Mouse (Mus musculus) cortical plate, adult 2 months (tissue): ENCODE results near the gene Tex21. TPM values are rescaled to one million over a fixed set of nuclear protein-coding genes. Genes with fewer than 3 reads are reported as not detected.
"Not testable (repeated sequence)": the region's sequence is repeated elsewhere in the genome, so short reads cannot be mapped to it uniquely, and the experiment has no call there.

Experiments used
- H3K27ac ChIP-seq: fragments of 200-500 bp; 2 replicates; pipeline ENCODE4 v1.5.1; 2012; ENCODE audit warnings: low read length, control low read depth, inconsistent platforms; ENCODE audit not compliant: insufficient read depth
- H3K4me1 ChIP-seq: fragments of 200-500 bp; 2 replicates; pipeline ENCODE4 v1.6.1; 2011; ENCODE audit warnings: low read length; ENCODE audit not compliant: control insufficient read depth, insufficient read depth
- H3K4me3 ChIP-seq: fragments of 200-500 bp; 2 replicates; pipeline ENCODE4 v1.5.1; 2011; ENCODE audit warnings: mild to moderate bottlenecking, low read length, control low read depth; ENCODE audit not compliant: insufficient read depth
- CTCF ChIP-seq: fragments of 200-500 bp; IDR thresholded peaks from 2 replicates; pipeline ENCODE4 v1.5.1; 2011; ENCODE audit warnings: mild to moderate bottlenecking, control low read depth, low read length; ENCODE audit not compliant: insufficient read depth; ENCODE audit errors: extremely low read depth
- POLR2A ChIP-seq: fragments of 200-500 bp; IDR thresholded peaks from 2 replicates; pipeline ENCODE4 v1.6.1; 2011; ENCODE audit warnings: mild to moderate bottlenecking, low read length, control low read depth; ENCODE audit not compliant: insufficient read depth; ENCODE audit errors: extremely low read depth
- polyA plus RNA-seq: library from polyadenylated mRNA; depleted of rRNA; stranded (reverse); fragments of >200 nt; gene quantifications from 2 replicates; pipeline ENCODE4 v1.2.3, GENCODE M21; 2012

The Tex21 gene
- polyA plus RNA-seq, 1 experiment = not detected

GRCm38 (mm10) chr12:76241833-76242232, 4.7 kb downstream of the Tex21 start:
- Histone ChIP-seq H3K4me3 (no peak overlapping the region), H3K27ac (no peak overlapping the region), H3K4me1 (no peaks in the 10 kb centered on the region)
- no peak for TF ChIP-seq CTCF
- no peak for TF ChIP-seq POLR2A

GRCm38 (mm10) chr12:76241084-76241483, 5.5 kb downstream of the Tex21 start:
- no peak for TF ChIP-seq POLR2A
- no peak for TF ChIP-seq CTCF
- no peaks in the 10 kb centered on the region for H3K4me1 ChIP-seq
- no peak overlapping the region for H3K27ac ChIP-seq
- H3K4me3 ChIP-seq = no peak overlapping the region

DNA sequence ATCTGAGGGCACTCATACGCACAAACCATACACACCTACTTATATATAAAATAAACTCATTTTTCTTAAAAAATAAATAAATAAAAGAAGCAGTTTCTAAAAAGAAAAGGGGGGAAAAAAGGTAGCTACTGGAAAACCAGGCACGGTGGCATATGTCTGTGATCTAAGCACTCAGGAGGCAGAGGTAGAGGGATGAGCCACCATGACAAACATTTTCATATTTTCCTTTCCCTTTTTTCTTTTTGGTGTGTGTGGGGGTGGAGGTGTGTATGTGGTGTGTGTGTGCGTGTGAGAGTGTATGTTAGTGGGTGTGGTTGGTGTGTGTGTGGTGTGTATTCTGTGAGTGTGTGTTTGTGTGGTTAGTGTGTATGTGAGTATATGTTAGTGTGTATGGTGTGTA, 5.9 kb downstream of the Tex21 start:
- no peak overlapping the region for H3K27ac ChIP-seq
- H3K4me3 ChIP-seq = no peak overlapping the region
- TF ChIP-seq CTCF (no peak), POLR2A (no peak)
- H3K4me1 ChIP-seq = no peaks in the 10 kb centered on the region

- no peak overlapping the region for H3K27ac ChIP-seq
- H3K4me3 ChIP-seq = no peak overlapping the region
- TF ChIP-seq POLR2A = no peak
- no peak for TF ChIP-seq CTCF
- H3K4me1 ChIP-seq = no peaks in the 10 kb centered on the region
Measured at GRCm38 (mm10) chr12:76239839-76240571, 6.5 kb downstream of the Tex21 start.

DNA sequence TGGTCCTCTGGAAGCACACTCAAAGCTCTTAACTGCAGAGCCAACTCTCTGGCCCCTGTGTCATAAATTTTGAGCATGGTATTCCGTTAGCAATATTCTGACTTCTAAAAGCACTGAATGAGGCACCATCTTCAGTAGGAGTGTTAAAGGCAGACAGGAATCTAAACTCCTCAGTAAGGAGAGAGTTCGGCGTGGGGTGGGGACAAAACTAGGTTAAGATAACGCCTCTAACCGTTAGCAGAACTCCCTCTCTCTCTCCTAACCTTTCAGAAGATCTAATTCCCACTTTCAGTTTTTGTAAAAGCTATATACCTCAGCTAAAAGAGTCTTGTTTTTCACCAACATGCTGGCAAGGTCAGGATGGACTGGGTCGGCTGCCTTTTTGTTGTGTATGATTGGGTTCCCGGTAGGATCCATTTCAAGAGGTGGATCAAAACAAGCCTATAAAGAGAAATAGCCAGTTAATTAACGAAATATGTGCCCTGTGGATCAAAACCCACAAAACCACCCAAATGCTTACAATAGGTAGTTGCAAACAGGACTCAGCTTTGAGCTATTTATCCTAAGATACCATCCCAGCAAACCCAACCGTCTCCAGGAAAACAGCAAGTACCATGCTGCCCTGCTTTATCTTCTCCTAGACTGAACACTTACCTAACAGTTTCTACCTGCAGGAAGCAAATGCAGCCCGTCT, 7.3 kb downstream of the Tex21 start:
- Histone ChIP-seq H3K4me3 (no peak overlapping the region), H3K27ac (no peak overlapping the region), H3K4me1 (no peaks in the 10 kb centered on the region)
- TF ChIP-seq POLR2A (no peak), CTCF (no peak)

- Histone ChIP-seq H3K4me3 (no peak overlapping the region), H3K27ac (no peak overlapping the region), H3K4me1 (no peaks in the 10 kb centered on the region)
- no peak for TF ChIP-seq CTCF
- no peak for TF ChIP-seq POLR2A
Measured at GRCm38 (mm10) chr12:76235253-76235652, 11.3 kb downstream of the Tex21 start.

GRCm38 (mm10) chr12:76230644-76231043, 15.9 kb downstream of the Tex21 start:
- TF ChIP-seq CTCF (no peak), POLR2A (no peak)
- H3K4me3 ChIP-seq = no peak overlapping the region
- H3K4me1 ChIP-seq = no peaks in the 10 kb centered on the region
- no peak overlapping the region for H3K27ac ChIP-seq

DNA sequence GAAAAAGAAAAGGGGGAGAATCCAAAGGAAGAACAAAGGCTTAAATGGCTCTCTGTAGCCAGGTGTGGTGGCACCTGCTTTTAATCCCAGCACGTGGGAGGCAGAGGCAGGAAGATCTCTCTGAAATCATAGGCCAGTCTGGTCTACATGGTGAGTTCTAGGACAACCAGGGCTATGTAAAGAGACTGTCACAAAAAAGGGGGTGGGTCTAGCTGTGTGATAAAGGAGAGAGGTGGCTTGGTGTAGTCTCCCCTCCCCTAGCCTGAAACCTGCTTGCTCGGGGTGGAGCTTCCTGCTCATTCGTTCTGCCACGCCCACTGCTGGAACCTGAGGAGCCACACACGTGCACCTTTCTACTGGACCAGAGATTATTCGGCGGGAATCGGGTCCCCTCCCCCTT, 24.4 kb downstream of the Tex21 start:
- H3K4me1 ChIP-seq, H3K27ac ChIP-seq, H3K4me3 ChIP-seq: not testable (repeated sequence)

DNA sequence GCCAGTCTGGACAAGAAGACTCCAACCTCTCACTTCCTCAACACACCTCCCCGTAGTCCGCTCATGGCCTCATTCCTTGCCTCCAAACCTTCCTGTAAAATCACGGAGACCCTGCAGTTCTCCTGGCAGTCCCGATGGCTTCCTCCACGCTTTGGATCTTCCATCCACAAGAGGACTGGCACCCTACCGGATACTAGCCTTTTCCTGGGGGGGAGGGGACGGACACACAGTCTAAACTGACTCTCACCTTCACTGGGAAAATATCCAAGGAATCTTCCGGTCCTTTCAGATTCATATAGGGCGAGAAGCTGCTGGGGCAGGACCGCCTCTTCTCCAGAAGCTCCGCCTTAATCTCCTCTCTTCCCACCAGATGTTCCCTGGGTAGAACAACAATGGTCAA, 29.8 kb downstream of the Tex21 start:
- Histone ChIP-seq H3K4me3 (no peak overlapping the region), H3K27ac (no peak overlapping the region), H3K4me1 (no peaks in the 10 kb centered on the region)
- TF ChIP-seq POLR2A = no peak
- TF ChIP-seq CTCF = no peak

DNA sequence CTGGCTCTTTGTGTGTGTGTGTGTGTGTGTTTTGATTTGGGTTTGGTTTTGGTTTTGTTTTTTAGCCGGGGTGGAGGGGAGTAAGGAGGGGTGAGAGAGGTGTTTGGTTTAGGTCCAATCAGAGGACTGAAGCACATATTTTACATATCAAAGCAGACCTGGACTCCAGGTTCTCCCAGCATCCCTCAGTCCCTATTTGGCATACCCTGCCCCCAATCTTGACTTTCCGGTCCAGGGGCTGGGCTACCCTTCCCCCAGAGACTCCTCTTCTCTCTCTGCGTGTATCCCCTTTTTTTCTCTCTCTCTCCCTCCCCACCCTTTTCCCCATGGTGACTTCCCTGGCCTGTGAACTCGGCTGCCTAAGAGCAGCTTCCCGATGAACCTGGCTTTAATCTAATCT, 31.4 kb downstream of the Tex21 start:
- no peak overlapping the region for H3K4me3 ChIP-seq
- H3K27ac ChIP-seq = no peak overlapping the region
- TF ChIP-seq POLR2A (no peak), CTCF (no peak)
- no peaks in the 10 kb centered on the region for H3K4me1 ChIP-seq
